Comparison of ENCODE assay signal across 9 mouse cellular contexts in genomic region chr10:43420660-43421413, GRCm38 (mm10). TPM values are rescaled to one million over a fixed set of nuclear protein-coding genes. Genes with fewer than 3 reads are reported as not detected.
DNase-seq lines count a peak whose midpoint lies in the region; ATAC-seq lines count a peak whose summit lies in the region.
"Had no signal": no experiment of that assay in that cellular context is flagged by ENCODE, and none has a peak within 500 bp of the region (broad histone marks: within the 10 kb centered on the region; RNA-seq: fewer than 3 reads in every experiment).

No protein-coding gene starts in this region.

- no peaks in the 10 kb centered on the region for H3K9me3 ChIP-seq in hindbrain, embryonic 15.5 days
- H3K9me3 ChIP-seq in midbrain, embryonic 16.5 days (replicated peaks; ENCODE audit: control insufficient read depth, low read length, poor library complexity, severe bottlenecking) = no peaks in the 10 kb centered on the region

- peak; percentile 37 for DNase-seq in ES-CJ7 (ENCODE audit: low read depth, low spot score)
- DNase-seq in embryo, embryonic 10 days (ENCODE audit: low spot score) = peak; percentile 55
- no peak for DNase-seq in natural killer cell, adult 2 months (ENCODE audit: low spot score in 2 of 2)
- no peak for DNase-seq in heart, adult 18-20 months
- DNase-seq in heart, adult 11 months = no peak
- DNase-seq in kidney, adult 9 months = no peak

- no peaks in the 10 kb centered on the region for H3K36me3 ChIP-seq in hindbrain, embryonic 15.5 days
- H3K36me3 ChIP-seq in midbrain, embryonic 16.5 days (ENCODE audit: control insufficient read depth, insufficient read depth, low read length) = no peaks in the 10 kb centered on the region

- 38% methylated on average over 22 of the region's 22 CpGs for WGBS in hindbrain, embryonic 15.5 days
- WGBS in midbrain, embryonic 16.5 days = 63% methylated on average over 22 of the region's 22 CpGs

- no peak overlapping the region for H3K4me3 ChIP-seq in hindbrain, embryonic 15.5 days
- H3K4me3 ChIP-seq in midbrain, embryonic 16.5 days (ENCODE audit: low read depth, low read length) = no peak overlapping the region

- peak; percentile 76; the same call in 1 of the 2 replicates for ATAC-seq in hindbrain, embryonic 15.5 days (ENCODE audit: low FRiP score, low read depth)
- ATAC-seq in midbrain, embryonic 16.5 days = peak; percentile 73

- peaks cover 14% of the 10 kb centered on the region; the same call in 1 of the 2 replicates for H3K4me1 ChIP-seq in hindbrain, embryonic 15.5 days (replicated peaks)
- H3K4me1 ChIP-seq in midbrain, embryonic 16.5 days (ENCODE audit: control insufficient read depth, insufficient read depth, low read length) = peaks cover 12% of the 10 kb centered on the region

- H3K4me2 ChIP-seq in hindbrain, embryonic 15.5 days = peak overlapping the region; percentile 21
- H3K4me2 ChIP-seq in midbrain, embryonic 16.5 days (ENCODE audit: low read length) = 0 out of 2 replicates have a peak overlapping the region, but pooled peaks have one; percentile 6

- no peak overlapping the region for H3K9ac ChIP-seq in hindbrain, embryonic 15.5 days
- H3K9ac ChIP-seq in midbrain, embryonic 16.5 days (ENCODE audit: low read depth, low read length) = no peak overlapping the region

- H3K27me3 ChIP-seq in hindbrain, embryonic 15.5 days = no peaks in the 10 kb centered on the region
- H3K27me3 ChIP-seq in midbrain, embryonic 16.5 days (ENCODE audit: control insufficient read depth, insufficient read depth, low read depth, low read length) = no peaks in the 10 kb centered on the region

- peak overlapping the region; percentile 49 for H3K27ac ChIP-seq in hindbrain, embryonic 15.5 days (replicated peaks)
- H3K27ac ChIP-seq in midbrain, embryonic 16.5 days (ENCODE audit: low read length) = peak overlapping the region; percentile 47; the same call in 1 of the 2 replicates
- H3K27ac ChIP-seq: macrophage had no signal

RNA-seq across cellular contexts. Expression of gene Bend3, which starts 57.8 kb away (rescaled TPM):
- 3.6 and 4.3 TPM in 2 replicates for polyA plus RNA-seq in hindbrain, embryonic 15.5 days (2015; fragmentation: Nextera tagmentation; extraction: Ambion mirVana)
- 3.1 TPM in 2 replicates for polyA plus RNA-seq in midbrain, embryonic 16.5 days (2015; fragmentation: Nextera tagmentation; extraction: Ambion mirVana)
- total RNA-seq in heart, adult 18-20 months (2021) = 1 to 10 TPM; 4.0 to 4.2 TPM

Comparison
In these comparisons a context has a peak if more than half of its experiments do, and no peak if none do; other contexts are left out.
1. DNase-seq: peak in ES-CJ7 (single experiment) and embryo, embryonic 10 days (single experiment); none in natural killer cell, adult 2 months (0 of 2), heart, adult 18-20 months (0 of 2), heart, adult 11 months (single experiment) and kidney, adult 9 months (single experiment).